Mouse (Mus musculus): Measurements from ENCODE around the gene Ephb2.

DNA sequence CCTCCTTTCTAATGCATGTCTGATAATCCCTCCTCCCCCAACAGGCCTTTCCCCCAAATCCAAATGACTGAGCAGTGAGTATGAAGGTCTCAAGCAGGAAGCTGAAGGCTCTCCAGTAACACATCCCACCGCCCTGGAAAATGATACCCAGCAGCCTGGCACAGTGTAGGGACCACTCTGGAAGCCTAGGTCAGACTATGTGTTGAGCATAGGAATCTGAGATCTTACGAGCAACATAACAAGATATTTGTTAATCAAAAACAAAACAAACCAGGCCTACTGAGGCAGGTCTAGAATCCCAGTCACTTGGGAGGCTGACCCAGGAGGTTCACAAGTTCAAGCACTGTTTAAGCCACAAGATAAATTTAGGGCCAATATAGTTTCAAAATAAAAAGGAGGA, 235.3 kb downstream of the Ephb2 start:
- no peak for TF ChIP-seq POLR2A (IDR thresholded peaks at IDR 0.05; ENCODE audit: insufficient read length, low read depth)
- TF ChIP-seq POLR2AphosphoS2 (IDR thresholded peaks at IDR 0.05; ENCODE audit: insufficient read length, low read depth) = no peak
- no peak for TF ChIP-seq SRF (IDR thresholded peaks at IDR 0.05; ENCODE audit: control insufficient read depth, insufficient read length, low read depth)

Measured in myocyte (in vitro differentiated cells).